Mouse (Mus musculus) lung, embryonic 16.5 days (tissue): ENCODE data around the gene Fam193b. TPM values are rescaled to one million over a fixed set of nuclear protein-coding genes. Genes with fewer than 3 reads are reported as not detected.

Experiments
- ATAC-seq: fragments of 200-750 bp; cut with Nextera tagmentation; 2 replicates; pipeline ENCODE4 v1.8.0; 2017; ENCODE audit warnings: low read depth, mild to moderate bottlenecking, moderate library complexity
- H3K27ac ChIP-seq: fragments of 300-500 bp; sonication (generic); 2 replicates; pipeline ENCODE4 v1.5.1; 2014; ENCODE audit warnings: mild to moderate bottlenecking, control low read depth, low read length
- H3K27me3 ChIP-seq: fragments of 300-500 bp; sonication (generic); 2 replicates; pipeline ENCODE4 v1.6.1; 2014; ENCODE audit warnings: low read depth, low read length, mixed read lengths; ENCODE audit not compliant: control insufficient read depth, insufficient read depth
- H3K36me3 ChIP-seq: fragments of 300-500 bp; sonication (generic); 2 replicates; pipeline ENCODE4 v1.6.1; 2014; ENCODE audit warnings: low read length; ENCODE audit not compliant: control insufficient read depth, insufficient read depth
- H3K4me1 ChIP-seq: fragments of 300-500 bp; sonication (generic); replicated peaks from 2 replicates; pipeline ENCODE4 v1.6.1; 2014; ENCODE audit warnings: low read length, mixed read lengths; ENCODE audit not compliant: control insufficient read depth, insufficient read depth
- H3K4me2 ChIP-seq: fragments of 300-500 bp; sonication (generic); 2 replicates; pipeline ENCODE4 v1.6.1; 2014; ENCODE audit warnings: low read depth, low read length, control low read depth
- H3K4me3 ChIP-seq: fragments of 300-500 bp; sonication (generic); 2 replicates; pipeline ENCODE4 v1.5.1; 2014; ENCODE audit warnings: mild to moderate bottlenecking, low read length, control low read depth
- H3K9ac ChIP-seq: fragments of 300-500 bp; sonication (generic); 2 replicates; pipeline ENCODE4 v1.6.1; 2014; ENCODE audit warnings: low read length, control low read depth
- H3K9me3 ChIP-seq: fragments of 300-500 bp; sonication (generic); 2 replicates; pipeline ENCODE4 v1.6.1; 2016; ENCODE audit warnings: low read length; ENCODE audit not compliant: control insufficient read depth
- WGBS: fragments of 180-500 bp; shearing (Covaris S2); extraction: QIAGEN DNeasy Blood & Tissue Kit; methylation state at CpG from one replicate; pipeline ENCODE4 v1.1.7; 2014; 5-methylcytosine and 5-hydroxymethylcytosine counted together
- polyA plus RNA-seq: library from polyadenylated mRNA; unstranded; fragments of >200 nt; fragmentation: Nextera tagmentation; extraction: Ambion mirVana; gene quantifications from 2 replicates; pipeline ENCODE4 v1.2.1, GENCODE M21; 2015

Fam193b gene
- polyA plus RNA-seq, 1 experiment from 2014 or later, result 36.4 TPM

DNA sequence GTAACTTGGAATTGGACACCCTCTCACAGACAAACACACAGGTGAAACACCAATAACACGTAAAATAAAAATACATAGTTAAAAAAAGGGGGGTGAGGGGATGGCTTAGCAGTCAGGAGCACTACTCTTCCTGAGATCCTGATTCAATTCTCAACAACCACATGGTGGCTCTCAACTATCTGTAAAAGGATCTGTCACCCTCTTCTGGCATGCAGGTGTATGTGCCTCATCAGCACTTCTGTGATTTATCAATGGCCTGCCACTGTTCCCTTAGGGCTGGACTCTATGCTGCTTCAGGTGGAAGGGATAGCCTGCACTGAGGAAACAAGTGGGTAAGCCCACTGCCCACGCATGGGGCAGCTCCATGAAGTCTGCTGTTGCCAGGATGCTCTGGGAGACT, 30.0 kb downstream of the Fam193b start:
- no peak overlapping the region for H3K9ac ChIP-seq
- no peak overlapping the region for H3K4me3 ChIP-seq
- H3K4me1 ChIP-seq, result peaks cover 4% of the 10 kb centered on the region; the same call in 1 of the 2 replicates
- H3K9me3 ChIP-seq, result no peaks in the 10 kb centered on the region
- WGBS, result 87% methylated on average over 2 of the region's 2 CpGs
- no peaks in the 10 kb centered on the region for H3K27me3 ChIP-seq
- no peak overlapping the region for H3K27ac ChIP-seq
- H3K4me2 ChIP-seq, result no peak overlapping the region
- H3K36me3 ChIP-seq, result peaks cover 34% of the 10 kb centered on the region
- ATAC-seq, result no peak

DNA sequence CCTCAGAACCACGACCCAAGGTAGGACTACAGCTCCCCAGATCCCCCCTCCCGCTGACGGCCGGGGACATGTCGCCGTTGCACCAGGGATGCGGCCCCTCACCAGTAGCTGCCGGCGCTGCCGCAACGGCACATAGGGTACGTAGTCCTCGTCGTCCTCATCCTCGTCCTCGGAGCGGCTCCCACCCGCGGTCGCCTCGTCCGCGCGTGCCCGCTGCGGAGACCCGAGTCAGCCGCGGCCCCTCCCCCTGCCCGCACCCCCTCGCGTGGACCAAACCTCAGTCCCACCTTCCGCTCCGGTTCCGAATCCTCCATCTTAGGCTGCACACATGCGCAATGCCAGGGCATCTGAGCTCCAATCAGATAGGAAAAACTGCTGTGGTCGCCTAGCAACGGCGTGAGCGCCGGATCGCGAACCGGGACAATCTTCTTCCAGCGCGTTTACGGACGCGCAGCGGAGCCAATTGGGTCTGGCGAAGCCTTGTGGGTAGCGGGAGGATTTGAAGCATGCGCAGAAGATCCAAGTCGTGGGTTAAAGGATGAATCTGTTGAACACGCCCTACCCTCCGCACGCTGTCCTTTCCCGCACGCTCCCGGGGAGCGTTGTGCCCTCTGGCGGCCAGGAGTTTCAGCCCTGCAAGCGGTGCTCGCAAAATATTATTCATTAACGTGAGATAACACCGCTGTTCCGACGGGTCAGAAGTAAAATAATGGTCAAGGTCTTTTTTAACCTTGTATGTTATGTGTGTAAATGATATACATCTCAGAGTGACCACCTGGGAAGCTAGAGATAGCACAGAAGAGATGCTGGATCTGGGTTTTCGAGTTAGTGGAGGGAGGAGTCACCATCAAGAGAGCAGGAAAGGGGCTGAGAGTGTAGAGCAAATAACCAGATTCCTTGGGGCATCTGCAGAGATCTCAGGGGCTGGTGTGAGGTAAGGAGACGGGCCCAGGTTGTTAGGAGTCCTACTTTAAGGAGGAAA, 34.4 kb downstream of the Fam193b start, which contains the start of gene Ddx41:
Gene Ddx41, minus strand, starts transcription at position 465 of the 982 bp plus-strand sequence.
- Histone ChIP-seq H3K27me3 (no peaks in the 10 kb centered on the region), H3K9ac (peak within 1 kb of the TSS; percentile 85), H3K9me3 (no peaks in the 10 kb centered on the region), H3K4me1 (peaks cover 11% of the 10 kb centered on the region), H3K27ac (peak within 1 kb of the TSS; percentile 30; the same call in 1 of the 2 replicates), H3K36me3 (peaks cover 34% of the 10 kb centered on the region), H3K4me2 (peak within 1 kb of the TSS; percentile 74), H3K4me3 (peak within 1 kb of the TSS; percentile 85)
- peak; percentile 99 for ATAC-seq
- under 1% methylated on average over 67 of the region's 70 CpGs for WGBS

DNA sequence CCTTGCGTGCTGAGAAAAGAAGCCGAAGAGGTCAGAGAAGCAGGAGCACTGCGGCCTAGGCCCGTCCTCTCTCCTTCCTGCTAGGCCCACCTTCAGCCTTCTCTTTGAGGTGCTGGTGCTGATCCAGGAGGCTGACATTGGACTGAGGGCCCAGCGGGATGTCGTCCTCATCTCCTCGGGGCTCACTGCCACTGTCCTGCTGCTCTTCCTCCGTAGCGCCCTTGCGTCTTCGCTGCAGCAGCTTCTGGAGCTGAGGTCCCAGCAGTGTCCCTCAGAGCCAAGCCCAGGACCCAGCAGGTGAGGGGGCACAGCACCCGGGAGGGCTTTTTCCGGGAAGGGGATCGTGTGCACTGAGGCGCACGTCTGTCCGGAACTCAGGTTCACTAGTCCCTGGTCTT, 35.1 kb downstream of the Fam193b start:
- Histone ChIP-seq H3K27me3 (no peaks in the 10 kb centered on the region), H3K4me3 (peak overlapping the region; percentile 85), H3K27ac (no peak overlapping the region), H3K36me3 (peaks cover 35% of the 10 kb centered on the region), H3K4me1 (peaks cover 11% of the 10 kb centered on the region), H3K9ac (peak overlapping the region; percentile 85), H3K9me3 (no peaks in the 10 kb centered on the region), H3K4me2 (peak overlapping the region; percentile 74)
- 16% methylated on average over 17 of the region's 17 CpGs for WGBS
- ATAC-seq, result no peak

DNA sequence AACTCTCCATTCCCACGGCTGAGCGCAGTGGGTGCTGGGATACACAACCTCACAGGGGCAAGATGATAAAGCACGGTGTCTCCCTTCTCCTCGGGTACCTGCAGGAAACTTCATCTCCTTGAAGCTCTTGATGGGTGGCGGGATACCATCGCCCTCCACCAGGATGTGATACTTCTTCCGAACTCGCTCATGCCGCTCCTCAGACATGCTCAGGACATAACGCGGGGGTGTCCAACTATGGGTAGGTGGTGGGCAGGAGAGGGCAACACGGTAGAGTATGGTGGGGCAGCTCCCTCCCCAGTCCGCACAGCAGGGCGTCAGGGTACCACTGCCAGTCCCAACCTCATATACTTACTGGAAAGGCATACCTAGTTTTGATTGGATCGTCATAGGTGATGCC, 35.7 kb downstream of the Fam193b start:
- H3K9me3 ChIP-seq, result no peaks in the 10 kb centered on the region
- no peak for ATAC-seq
- WGBS, result 91% methylated on average over 15 of the region's 15 CpGs
- peaks cover 38% of the 10 kb centered on the region for H3K36me3 ChIP-seq
- peaks cover 11% of the 10 kb centered on the region for H3K4me1 ChIP-seq
- no peak overlapping the region for H3K9ac ChIP-seq
- no peak overlapping the region for H3K4me3 ChIP-seq
- H3K27me3 ChIP-seq, result no peaks in the 10 kb centered on the region
- peak overlapping the region; percentile 74 for H3K4me2 ChIP-seq
- no peak overlapping the region for H3K27ac ChIP-seq

DNA sequence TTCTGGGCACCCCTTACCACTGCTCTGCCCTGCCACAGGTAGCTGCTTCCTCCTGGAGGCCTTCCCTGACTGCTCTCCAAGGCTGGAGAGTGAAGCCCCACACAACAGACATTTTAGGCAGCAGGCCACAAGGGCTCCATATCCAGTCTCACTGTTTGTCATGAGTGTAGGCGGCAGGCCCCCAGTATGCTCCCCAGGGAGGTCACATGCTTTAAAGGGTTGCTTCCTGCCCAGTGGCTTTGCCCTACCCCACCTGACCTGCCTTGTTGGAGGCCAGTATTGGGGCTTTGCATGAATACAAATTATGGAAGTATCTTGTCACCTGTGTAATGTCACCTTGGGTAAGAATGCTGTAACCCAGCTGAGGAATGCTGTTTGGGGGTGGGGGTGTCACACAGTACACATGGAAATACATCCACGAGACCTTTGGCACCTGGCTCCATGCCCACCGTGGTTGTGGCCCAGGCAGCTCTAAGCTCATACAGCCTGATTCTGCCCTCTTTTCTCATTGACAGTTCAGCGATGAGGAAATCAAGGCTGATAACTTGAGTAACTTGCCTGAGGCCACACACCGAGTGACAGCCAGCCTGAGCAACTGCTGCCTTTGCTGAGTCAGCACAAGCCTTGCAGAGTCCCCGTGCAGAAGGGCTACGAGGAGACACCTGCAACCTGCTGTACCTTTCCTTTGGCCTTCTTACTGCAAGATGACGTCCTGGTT, 41.6 kb downstream of the Fam193b start, which contains the start of gene Dok3:
Gene Dok3, minus strand, starts transcription at position 99 of the 718 bp plus-strand sequence.
- H3K4me3 ChIP-seq, result no peak within 1 kb of the TSS
- no peaks in the 10 kb centered on the region for H3K27me3 ChIP-seq
- no peak for ATAC-seq
- H3K9ac ChIP-seq, result no peak within 1 kb of the TSS
- no peaks in the 10 kb centered on the region for H3K4me1 ChIP-seq
- H3K36me3 ChIP-seq, result peaks cover 42% of the 10 kb centered on the region
- no peak within 1 kb of the TSS for H3K4me2 ChIP-seq
- no peak within 1 kb of the TSS for H3K27ac ChIP-seq
- WGBS, result 67% methylated on average over 8 of the region's 8 CpGs
- no peaks in the 10 kb centered on the region for H3K9me3 ChIP-seq

DNA sequence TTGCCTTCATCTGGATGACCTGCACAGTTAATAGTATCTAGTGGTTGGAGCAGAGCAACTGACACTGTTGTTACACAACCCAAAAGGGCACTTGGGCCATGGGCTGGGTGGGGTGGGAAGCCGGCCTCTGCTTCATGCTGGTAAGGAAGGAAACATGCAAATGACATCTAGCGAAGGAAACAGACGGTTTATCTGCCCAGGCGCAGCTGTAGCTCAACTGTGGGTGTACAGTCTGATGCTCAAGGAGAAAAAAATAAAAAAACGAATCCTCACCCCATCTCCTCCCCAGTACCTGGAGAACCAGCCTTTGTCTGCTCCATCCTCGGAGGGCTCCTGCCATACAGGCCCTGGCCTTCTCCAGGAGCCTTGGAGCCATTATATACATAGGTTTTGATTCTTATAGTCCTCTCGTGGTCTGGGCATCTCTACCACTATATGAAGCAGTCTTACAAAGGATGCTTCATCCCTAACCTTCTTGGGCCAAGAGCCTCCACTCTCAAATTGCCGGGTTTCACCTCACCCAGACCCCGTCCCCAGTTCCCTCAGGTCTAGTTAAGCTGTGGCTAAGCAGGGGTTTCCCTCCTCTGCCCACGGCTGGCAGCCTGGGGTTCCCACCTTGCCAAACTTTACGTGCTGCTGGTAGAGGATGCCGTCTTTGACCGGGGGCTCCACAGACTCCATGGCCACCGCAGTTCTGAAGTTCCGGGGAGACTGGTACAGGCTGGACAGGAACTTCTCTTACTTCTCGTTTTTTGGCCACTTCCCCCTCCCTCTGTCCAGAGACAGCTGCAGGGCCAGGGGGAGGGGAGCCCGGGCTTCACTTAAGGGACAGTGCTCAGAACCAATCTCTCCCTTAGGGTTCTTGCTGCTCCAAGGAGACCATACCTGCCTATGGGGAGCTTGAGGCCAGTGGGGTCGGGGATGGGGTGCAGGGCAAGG, 42.8 kb downstream of the Fam193b start:
- H3K9ac ChIP-seq, result no peak overlapping the region
- no peak overlapping the region for H3K4me2 ChIP-seq
- no peak overlapping the region for H3K27ac ChIP-seq
- peaks cover 33% of the 10 kb centered on the region for H3K36me3 ChIP-seq
- H3K4me1 ChIP-seq, result no peaks in the 10 kb centered on the region; the same call in 1 of the 2 replicates
- WGBS, result 72% methylated on average over 18 of the region's 18 CpGs
- H3K9me3 ChIP-seq, result no peaks in the 10 kb centered on the region
- no peak overlapping the region for H3K4me3 ChIP-seq
- ATAC-seq, result no peak
- H3K27me3 ChIP-seq, result no peaks in the 10 kb centered on the region

DNA sequence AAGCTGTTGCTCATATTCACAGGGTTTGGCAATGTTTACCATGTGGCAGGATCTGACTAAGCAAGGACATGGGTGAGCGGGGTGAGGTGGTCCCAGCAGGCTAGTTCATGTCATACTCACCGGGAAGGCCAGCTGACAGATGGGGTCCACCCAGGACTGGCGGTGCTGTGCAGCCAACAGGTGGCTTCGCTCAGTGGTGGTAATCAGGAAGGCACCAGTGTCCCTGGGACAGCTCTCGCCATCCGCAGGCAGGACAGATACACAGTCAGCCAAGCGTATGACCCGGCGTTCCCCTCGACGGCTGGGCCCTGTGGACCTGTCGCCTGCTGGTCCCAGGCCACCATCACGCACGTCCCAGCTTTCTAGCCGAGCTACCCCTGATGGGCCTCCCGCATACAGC, 43.7 kb downstream of the Fam193b start:
- no peak overlapping the region for H3K4me2 ChIP-seq
- H3K4me1 ChIP-seq, result no peaks in the 10 kb centered on the region; the same call in 1 of the 2 replicates
- H3K9me3 ChIP-seq, result no peaks in the 10 kb centered on the region
- ATAC-seq, result no peak
- no peak overlapping the region for H3K9ac ChIP-seq
- H3K27ac ChIP-seq, result no peak overlapping the region
- WGBS, result 76% methylated on average over 16 of the region's 16 CpGs
- no peaks in the 10 kb centered on the region for H3K27me3 ChIP-seq
- peaks cover 29% of the 10 kb centered on the region for H3K36me3 ChIP-seq
- no peak overlapping the region for H3K4me3 ChIP-seq

DNA sequence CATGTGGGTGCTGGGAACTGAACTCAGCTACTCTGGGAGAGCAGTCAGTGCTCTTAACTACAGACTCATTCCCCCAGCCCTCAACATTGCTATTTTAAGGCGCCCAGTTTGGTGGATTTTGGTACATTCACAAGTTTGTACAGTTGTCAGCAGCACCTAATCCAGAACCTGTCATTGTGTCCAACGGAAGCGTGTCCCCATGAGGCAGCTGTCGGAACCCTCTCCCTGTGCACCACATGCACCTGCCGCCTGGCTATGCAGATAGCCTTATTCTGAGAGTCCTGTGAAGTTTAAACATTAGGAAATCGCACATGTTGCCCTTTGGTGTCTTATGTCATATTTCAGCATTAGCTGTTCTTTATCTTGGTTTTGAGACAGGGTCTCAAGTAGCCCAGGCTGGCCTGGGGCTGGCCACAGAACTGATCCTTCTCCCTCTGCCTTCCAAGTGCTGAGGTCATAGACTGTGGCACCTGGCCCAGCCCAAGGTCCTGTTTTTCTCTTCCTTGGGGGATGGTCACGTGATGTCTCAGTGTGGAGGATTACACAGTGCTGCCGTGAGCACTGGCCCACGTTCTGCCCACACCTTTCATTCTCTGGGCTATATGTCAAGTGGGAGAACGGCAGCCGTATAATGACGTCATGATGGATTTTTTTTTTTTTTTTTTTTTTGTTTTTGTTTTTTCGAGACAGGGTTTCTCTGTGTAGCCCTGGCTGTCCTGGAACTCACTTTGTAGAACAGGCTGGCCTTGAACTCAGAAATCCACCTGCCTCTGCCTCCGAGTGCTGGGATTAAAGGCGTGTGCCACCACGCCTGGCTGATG, 45.0 kb downstream of the Fam193b start:
- 71% methylated on average over 15 of the region's 16 CpGs for WGBS
- H3K4me1 ChIP-seq, result no peaks in the 10 kb centered on the region; the same call in 1 of the 2 replicates
- H3K27ac ChIP-seq, result no peak overlapping the region
- ATAC-seq, result no peak
- H3K9me3 ChIP-seq, result no peaks in the 10 kb centered on the region
- H3K9ac ChIP-seq, result no peak overlapping the region
- no peaks in the 10 kb centered on the region for H3K27me3 ChIP-seq
- no peak overlapping the region for H3K4me3 ChIP-seq
- no peak overlapping the region for H3K4me2 ChIP-seq
- H3K36me3 ChIP-seq, result peaks cover 17% of the 10 kb centered on the region
